Mouse (Mus musculus) E14TG2a.4 (cell line): Measurements from ENCODE around the gene Fam196b.

Experiments
- H3K27me3 ChIP-seq: 2 replicates; pipeline ENCODE4 v1.6.1; 2014; ENCODE audit warnings: low read length, control low read depth; ENCODE audit not compliant: insufficient read depth
- H3K36me3 ChIP-seq: 2 replicates; pipeline ENCODE4 v1.6.1; 2014; ENCODE audit warnings: low read length, control low read depth; ENCODE audit not compliant: insufficient read depth
- H3K4me1 ChIP-seq: replicated peaks from 2 replicates; pipeline ENCODE4 v1.6.1; 2014; ENCODE audit warnings: low read depth, low read length, control low read depth
- H3K4me3 ChIP-seq: replicated peaks from 2 replicates; pipeline ENCODE4 v1.5.1; 2014; ENCODE audit warnings: mild to moderate bottlenecking, low read length
- H3K9me3 ChIP-seq: 2 replicates; pipeline ENCODE4 v1.6.1; 2014; ENCODE audit warnings: low read length, control low read depth
- CTCF ChIP-seq: conservative IDR thresholded peaks from 2 replicates; pipeline ENCODE4 v1.5.1; 2014; ENCODE audit warnings: low read length
- NANOG ChIP-seq: IDR thresholded peaks from 2 replicates; pipeline ENCODE4 v1.6.1; 2014; ENCODE audit warnings: borderline replicate concordance, low read length, mixed read lengths
- POU5F1 ChIP-seq: IDR thresholded peaks from 2 replicates; pipeline ENCODE4 v1.6.1; 2014; ENCODE audit warnings: low read length, borderline replicate concordance

The Fam196b gene

DNA sequence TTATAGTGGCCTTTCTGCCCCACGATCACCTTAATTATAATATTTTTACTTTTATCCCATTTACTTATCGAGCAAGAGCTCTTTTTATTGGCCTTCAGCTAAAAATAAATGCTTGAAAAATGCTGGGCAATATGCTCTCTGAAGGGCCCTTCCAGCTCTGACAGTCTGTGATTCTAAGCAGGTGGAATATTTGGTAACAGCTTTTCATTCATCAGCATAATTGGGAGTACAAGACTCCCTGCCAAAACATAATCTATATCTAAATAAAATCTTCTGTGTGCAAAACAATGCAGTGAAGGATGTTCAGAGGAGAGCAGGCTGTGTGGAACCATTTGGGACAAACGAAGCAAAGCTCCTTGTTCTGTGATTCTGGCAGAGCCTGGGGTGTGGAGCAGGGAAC lies 23.3 kb upstream of the Fam196b start:
- H3K27me3 ChIP-seq, result 0 out of 2 replicates have a peak, but pooled peaks cover 5% of the 10 kb centered on the region
- no peaks in the 10 kb centered on the region for H3K36me3 ChIP-seq

GRCm38 (mm10) chr11:34297698-34298378 lies 16.8 kb upstream of the Fam196b start:
- H3K36me3 ChIP-seq, result no peaks in the 10 kb centered on the region
- peak; percentile 72; the same call in 1 of the 2 replicates for TF ChIP-seq NANOG
- peak; percentile 98 for TF ChIP-seq POU5F1
- TF ChIP-seq CTCF, result no peak

More for the DNA sequence above, 23.3 kb upstream of the Fam196b start:
- TF ChIP-seq CTCF (no peak), NANOG (no peak), POU5F1 (no peak)
- Histone ChIP-seq H3K4me3 (no peak overlapping the region), H3K9me3 (no peaks in the 10 kb centered on the region), H3K4me1 (peaks cover 4% of the 10 kb centered on the region; the same call in 1 of the 2 replicates)

GRCm38 (mm10) chr11:34299550-34299949 lies 15.1 kb upstream of the Fam196b start:
- Histone ChIP-seq H3K27me3 (0 out of 2 replicates have a peak, but pooled peaks cover 3% of the 10 kb centered on the region), H3K4me3 (no peak overlapping the region), H3K36me3 (no peaks in the 10 kb centered on the region), H3K9me3 (no peaks in the 10 kb centered on the region), H3K4me1 (peaks cover 36% of the 10 kb centered on the region)
- TF ChIP-seq NANOG (no peak), CTCF (no peak), POU5F1 (no peak)

More at GRCm38 (mm10) chr11:34297698-34298378, 16.8 kb upstream of the Fam196b start:
- Histone ChIP-seq H3K4me3 (no peak overlapping the region), H3K27me3 (0 out of 2 replicates have a peak, but pooled peaks cover 5% of the 10 kb centered on the region), H3K9me3 (no peaks in the 10 kb centered on the region), H3K4me1 (peaks cover 28% of the 10 kb centered on the region)

- Histone ChIP-seq H3K4me1 (peaks cover 36% of the 10 kb centered on the region), H3K9me3 (no peaks in the 10 kb centered on the region), H3K27me3 (no peaks in the 10 kb centered on the region), H3K4me3 (no peak overlapping the region), H3K36me3 (no peaks in the 10 kb centered on the region)
- TF ChIP-seq CTCF, result no peak
- no peak for TF ChIP-seq POU5F1
- TF ChIP-seq NANOG, result no peak
Measured at GRCm38 (mm10) chr11:34300064-34300463, 14.6 kb upstream of the Fam196b start.

GRCm38 (mm10) chr11:34306231-34306630 lies 8.4 kb upstream of the Fam196b start:
- Histone ChIP-seq H3K36me3 (no peaks in the 10 kb centered on the region), H3K4me3 (no peak overlapping the region), H3K9me3 (no peaks in the 10 kb centered on the region), H3K27me3 (no peaks in the 10 kb centered on the region), H3K4me1 (peaks cover 16% of the 10 kb centered on the region)
- TF ChIP-seq CTCF, result no peak
- TF ChIP-seq NANOG, result no peak
- TF ChIP-seq POU5F1, result no peak

- Histone ChIP-seq H3K4me3 (no peak overlapping the region), H3K36me3 (no peaks in the 10 kb centered on the region), H3K4me1 (peaks cover 20% of the 10 kb centered on the region), H3K27me3 (no peaks in the 10 kb centered on the region), H3K9me3 (no peaks in the 10 kb centered on the region)
- TF ChIP-seq POU5F1, result no peak
- no peak for TF ChIP-seq NANOG
- TF ChIP-seq CTCF, result no peak
Measured at GRCm38 (mm10) chr11:34308731-34309130, 5.9 kb upstream of the Fam196b start.

- no peak overlapping the region for H3K4me3 ChIP-seq
- H3K27me3 ChIP-seq, result no peaks in the 10 kb centered on the region
- H3K36me3 ChIP-seq, result no peaks in the 10 kb centered on the region
- no peaks in the 10 kb centered on the region for H3K9me3 ChIP-seq
- peaks cover 27% of the 10 kb centered on the region for H3K4me1 ChIP-seq
- TF ChIP-seq NANOG, result no peak
Measured at GRCm38 (mm10) chr11:34309360-34309759, 5.3 kb upstream of the Fam196b start.

DNA sequence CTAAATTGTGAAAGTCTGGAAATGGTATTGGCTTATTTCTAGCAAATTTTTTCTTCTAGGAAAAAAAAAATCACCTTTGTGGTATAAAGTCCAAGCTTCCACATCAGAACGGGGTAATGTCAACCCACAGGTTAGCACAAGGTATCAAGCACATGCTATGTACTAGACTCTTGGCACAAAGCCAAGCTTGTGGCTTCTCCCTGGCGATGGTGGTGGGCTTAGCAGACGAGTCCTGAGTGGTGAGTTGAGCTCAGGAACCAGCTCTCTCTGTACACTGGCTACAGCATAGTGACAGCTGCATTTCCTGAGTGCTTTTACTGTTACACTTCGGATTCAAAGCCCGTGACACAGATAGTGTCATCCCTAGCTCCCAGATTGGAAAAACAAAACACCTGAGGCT lies 2.9 kb upstream of the Fam196b start:
- Histone ChIP-seq H3K36me3 (no peaks in the 10 kb centered on the region), H3K4me3 (no peak overlapping the region), H3K9me3 (no peaks in the 10 kb centered on the region), H3K4me1 (peaks cover 44% of the 10 kb centered on the region), H3K27me3 (no peaks in the 10 kb centered on the region)
- TF ChIP-seq CTCF (no peak), POU5F1 (no peak), NANOG (no peak)

DNA sequence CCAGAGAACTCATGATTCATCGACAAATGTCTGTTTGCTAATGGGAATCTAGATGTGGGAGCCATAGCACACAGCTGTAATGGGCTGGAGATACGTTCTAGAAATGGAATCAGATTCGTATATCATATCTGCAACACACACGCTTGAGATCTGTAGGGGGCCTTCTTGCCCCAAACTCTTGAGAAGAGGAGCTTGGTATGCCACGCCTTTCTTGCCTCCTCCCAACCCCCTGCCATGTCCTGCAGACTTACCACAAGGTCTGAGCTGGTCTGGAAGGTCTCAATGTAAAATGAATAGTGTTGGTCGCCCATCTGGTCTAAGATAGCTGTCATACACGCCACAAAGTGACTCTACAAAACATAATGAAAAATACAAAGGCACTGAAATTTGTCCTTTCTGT lies 2.4 kb upstream of the Fam196b start:
- TF ChIP-seq CTCF (no peak), NANOG (no peak), POU5F1 (no peak)
- no peaks in the 10 kb centered on the region for H3K36me3 ChIP-seq
- H3K9me3 ChIP-seq, result no peaks in the 10 kb centered on the region

More for the DNA sequence above, 2.4 kb upstream of the Fam196b start:
- no peaks in the 10 kb centered on the region for H3K27me3 ChIP-seq
- H3K4me3 ChIP-seq, result no peak overlapping the region
- H3K4me1 ChIP-seq, result peaks cover 49% of the 10 kb centered on the region
